19 mouse cellular contexts compared by ENCODE assay signal in the genomic region with DNA sequence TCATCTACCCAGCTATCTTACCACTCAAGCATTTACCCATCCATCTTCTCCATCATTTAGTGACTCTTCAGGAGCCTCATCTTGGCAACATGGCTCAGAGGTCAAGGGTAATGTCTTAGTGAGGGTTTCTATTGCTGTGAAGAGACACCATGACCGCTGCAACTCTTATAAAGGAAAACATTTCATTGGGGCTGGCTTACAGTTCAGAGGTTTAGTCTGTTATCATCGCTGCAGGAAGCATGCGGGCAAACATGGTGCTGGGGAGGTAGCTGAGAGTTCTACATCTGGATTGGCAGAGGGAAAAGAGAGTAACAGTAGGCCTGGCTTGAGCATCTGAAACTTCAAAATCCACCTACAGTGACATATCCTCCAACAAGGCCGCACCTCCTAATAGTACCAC.
"Had no signal": no experiment of that assay in that cellular context is flagged by ENCODE, and none has a peak within 500 bp of the region (broad histone marks: within the 10 kb centered on the region; RNA-seq: fewer than 3 reads in every experiment).

No protein-coding gene starts in this region.

- H3K27me3 ChIP-seq: limb, embryonic 13.5 days; liver, embryonic 15.5 days; lung, embryonic 15.5 days; midbrain, embryonic 13.5 days; neural tube, embryonic 13.5 days; stomach, embryonic 15.5 days had no signal

- ATAC-seq: liver, embryonic 12.5 days had no signal

- H3K4me3 ChIP-seq: layer of hippocampus, adult 2 months; limb, embryonic 10.5 days; limb, embryonic 13.5 days; liver, embryonic 12.5 days; liver, embryonic 15.5 days; lung, embryonic 15.5 days; megakaryocyte, embryonic 14.5 days; midbrain, embryonic 10.5 days; midbrain, embryonic 13.5 days; myocyte; neural tube, embryonic 13.5 days; stomach, embryonic 15.5 days had no signal

- H3K36me3 ChIP-seq: limb, embryonic 10.5 days; limb, embryonic 13.5 days; liver, embryonic 12.5 days; liver, embryonic 15.5 days; lung, embryonic 15.5 days; midbrain, embryonic 10.5 days; midbrain, embryonic 13.5 days; neural tube, embryonic 13.5 days; stomach, embryonic 15.5 days had no signal

- H3K9ac ChIP-seq: limb, embryonic 13.5 days; liver, embryonic 12.5 days; liver, embryonic 15.5 days; lung, embryonic 15.5 days; midbrain, embryonic 13.5 days; neural tube, embryonic 13.5 days; stomach, embryonic 15.5 days had no signal

- H3K4me2 ChIP-seq: limb, embryonic 13.5 days; liver, embryonic 12.5 days; liver, embryonic 15.5 days; lung, embryonic 15.5 days; midbrain, embryonic 13.5 days; neural tube, embryonic 13.5 days; stomach, embryonic 15.5 days had no signal

- DNase-seq: kidney, postnatal 25 days; liver; lung, postnatal 36 days; retina, postnatal 1 day; right cerebral cortex, postnatal 25 days; spleen, adult 18-20 months; thymus, postnatal 25 days had no signal

- H3K4me1 ChIP-seq: limb, embryonic 10.5 days; liver, embryonic 12.5 days; liver, embryonic 15.5 days; megakaryocyte, embryonic 14.5 days; stomach, embryonic 15.5 days had no signal

- H3K27ac ChIP-seq: layer of hippocampus, adult 2 months; limb, embryonic 10.5 days; limb, embryonic 13.5 days; liver, embryonic 12.5 days; liver, embryonic 15.5 days; lung, embryonic 15.5 days; midbrain, embryonic 13.5 days; neural tube, embryonic 13.5 days; stomach, embryonic 15.5 days had no signal

- H3K9me3 ChIP-seq: limb, embryonic 10.5 days; limb, embryonic 13.5 days; liver, embryonic 12.5 days; liver, embryonic 15.5 days; lung, embryonic 15.5 days; midbrain, embryonic 10.5 days; midbrain, embryonic 13.5 days; neural tube, embryonic 13.5 days; stomach, embryonic 15.5 days had no signal
